Mouse (Mus musculus) ES-Bruce4 (cell line): ENCODE measurements around the gene Dcdc2a.

Experiments used
- CTCF ChIP-seq: IDR thresholded peaks from one replicate; pipeline ENCODE4 v1.8.1; 2011; ENCODE audit warnings: low read depth, low read length
- EP300 ChIP-seq: IDR thresholded peaks from 2 replicates; pipeline ENCODE4 v1.6.1; 2011; ENCODE audit warnings: low read depth, low read length; ENCODE audit not compliant: insufficient read depth
- POLR2A ChIP-seq: IDR thresholded peaks from one replicate; pipeline ENCODE4 v1.8.1; 2011; ENCODE audit warnings: low read length; ENCODE audit not compliant: insufficient read depth

DNA sequence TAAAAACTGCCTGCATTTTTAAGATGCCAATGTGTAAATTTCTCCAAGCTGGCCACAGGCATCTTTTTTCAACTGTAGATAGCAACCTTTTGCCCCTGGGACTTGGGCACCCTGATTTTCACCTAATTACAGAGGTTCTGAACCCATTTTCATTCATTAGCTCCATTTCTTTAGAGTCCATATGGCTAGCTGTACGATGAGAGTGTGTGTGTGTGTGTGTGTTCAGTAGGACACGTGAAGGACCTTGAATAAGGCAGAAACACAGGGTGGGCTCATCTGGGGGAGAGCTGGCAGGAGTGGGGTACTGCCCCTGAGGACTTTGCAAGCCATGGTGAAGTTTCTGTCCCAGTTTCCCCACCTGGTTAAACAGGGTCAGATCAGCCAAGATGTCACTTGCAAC lies 105.0 kb downstream of the Dcdc2a start:
- TF ChIP-seq POLR2A = no peak
- TF ChIP-seq CTCF = no peak
- TF ChIP-seq EP300 = no peak
